ENCODE assay signal across 8 mouse cellular contexts in genomic region chr12:83302320-83303153, GRCm38 (mm10).
DNase-seq lines count a peak whose midpoint lies in the region; ATAC-seq and TF ChIP-seq lines count a peak whose summit lies in the region.

No protein-coding gene starts in this region.

- no peak overlapping the region for H3K9ac ChIP-seq in embryonic facial prominence, embryonic 15.5 days
- H3K9ac ChIP-seq in heart, embryonic 16.5 days (ENCODE audit: low read length) = peak overlapping the region; percentile 49
- H3K9ac ChIP-seq in limb, embryonic 13.5 days = no peak overlapping the region

- peak overlapping the region; percentile 53 for H3K27ac ChIP-seq in left cerebral cortex, adult 2 months
- no peak overlapping the region for H3K27ac ChIP-seq in embryonic facial prominence, embryonic 15.5 days (replicated peaks)
- H3K27ac ChIP-seq in heart, embryonic 16.5 days (ENCODE audit: low read length) = peak overlapping the region; percentile 87
- H3K27ac ChIP-seq in limb, embryonic 13.5 days = no peak overlapping the region

- no peak overlapping the region for H3K4me2 ChIP-seq in embryonic facial prominence, embryonic 15.5 days (replicated peaks)
- H3K4me2 ChIP-seq in heart, embryonic 16.5 days (ENCODE audit: low read depth, low read length) = peak overlapping the region; percentile 51
- H3K4me2 ChIP-seq in limb, embryonic 13.5 days (replicated peaks) = peak overlapping the region; percentile 16; the same call in 1 of the 2 replicates

- peaks cover 18% of the 10 kb centered on the region for H3K4me1 ChIP-seq in embryonic facial prominence, embryonic 15.5 days
- H3K4me1 ChIP-seq in heart, embryonic 16.5 days (ENCODE audit: control insufficient read depth, insufficient read depth, low read length) = peaks cover 24% of the 10 kb centered on the region
- peaks cover 15% of the 10 kb centered on the region for H3K4me1 ChIP-seq in limb, embryonic 13.5 days

- no peaks in the 10 kb centered on the region for H3K9me3 ChIP-seq in embryonic facial prominence, embryonic 15.5 days (replicated peaks)
- H3K9me3 ChIP-seq in heart, embryonic 16.5 days (replicated peaks; ENCODE audit: control insufficient read depth, low read length) = no peaks in the 10 kb centered on the region
- H3K9me3 ChIP-seq in limb, embryonic 13.5 days = no peaks in the 10 kb centered on the region

- peak; percentile 48; the same call in 1 of the 2 replicates for ATAC-seq in embryonic facial prominence, embryonic 15.5 days (ENCODE audit: insufficient number of reproducible peaks, low FRiP score, low TSS enrichment, low read depth)
- peak; percentile 66 for ATAC-seq in heart, embryonic 16.5 days (replicated peaks; ENCODE audit: extremely low read depth, insufficient read depth, low FRiP score)
- 0 out of 2 replicates have a peak, but pooled peaks have one; percentile 36 for ATAC-seq in limb, embryonic 13.5 days (ENCODE audit: low FRiP score, low read depth)

- WGBS in embryonic facial prominence, embryonic 15.5 days = 18% methylated on average over 18 of the region's 18 CpGs
- 26% methylated on average over 18 of the region's 18 CpGs for WGBS in heart, embryonic 16.5 days
- 38% methylated on average over 18 of the region's 18 CpGs for whole genome bisulfite sequencing in limb, embryonic 13.5 days

- intact Hi-C loops in left cerebral cortex, adult 2 months (cut with DNase I) = no loop called here

- no peak for TF ChIP-seq CTCF in left cerebral cortex, adult 2 months (IDR thresholded peaks at IDR 0.05)

- peak in 1 of 2 experiments; percentile 19 for DNase-seq in left cerebral cortex, adult 2 months (ENCODE audit: extremely low spot score in 1 of 2, low spot score in 2 of 2)
- DNase-seq in left cerebral cortex, adult 11 months (ENCODE audit: low spot score) = no peak
- peak; percentile 29 for DNase-seq in telencephalon, adult 2 months (ENCODE audit: low read depth, low spot score)
- no peak for DNase-seq in yolk sac, embryonic 10.5 days (ENCODE audit: low spot score)
- no peak for DNase-seq in thymus, postnatal 14 days

- no peak overlapping the region for H3K4me3 ChIP-seq in left cerebral cortex, adult 2 months
- H3K4me3 ChIP-seq in embryonic facial prominence, embryonic 15.5 days (replicated peaks) = no peak overlapping the region
- no peak overlapping the region; the same call in 1 of the 2 replicates for H3K4me3 ChIP-seq in heart, embryonic 16.5 days (ENCODE audit: low read length)
- H3K4me3 ChIP-seq in limb, embryonic 13.5 days = no peak overlapping the region

- no peaks in the 10 kb centered on the region for H3K36me3 ChIP-seq in embryonic facial prominence, embryonic 15.5 days
- H3K36me3 ChIP-seq in heart, embryonic 16.5 days (ENCODE audit: control insufficient read depth, insufficient read depth) = no peaks in the 10 kb centered on the region
- no peaks in the 10 kb centered on the region for H3K36me3 ChIP-seq in limb, embryonic 13.5 days

- no peaks in the 10 kb centered on the region for H3K27me3 ChIP-seq in embryonic facial prominence, embryonic 15.5 days
- no peaks in the 10 kb centered on the region for H3K27me3 ChIP-seq in heart, embryonic 16.5 days (ENCODE audit: control insufficient read depth, insufficient read depth, low read length)
- no peaks in the 10 kb centered on the region for H3K27me3 ChIP-seq in limb, embryonic 13.5 days

Comparison
In these comparisons a context has a peak if more than half of its experiments do, and no peak if none do; other contexts are left out.
1. H3K27ac ChIP-seq: peak in left cerebral cortex, adult 2 months (single experiment) and heart, embryonic 16.5 days (single experiment); none in embryonic facial prominence, embryonic 15.5 days (single experiment) and limb, embryonic 13.5 days (single experiment).
2. Peak in every context shown above with its lines, with median percentiles within 50 percentile points of each other: ATAC-seq.